Mouse (Mus musculus): Measurements from ENCODE around the gene Il12a.

- no peak for TF ChIP-seq POLR2A (IDR thresholded peaks at IDR 0.05; ENCODE audit: low read depth, low read length)
- TF ChIP-seq CTCF (IDR thresholded peaks at IDR 0.05; ENCODE audit: extremely low read depth, insufficient read depth, insufficient read length, insufficient replicate concordance) = no peak
These were observed 1.6 kb downstream of the Il12a start for GRCm38 (mm10) chr3:68691938-68692599.

Measured in spleen, adult 2 months (tissue).